Mouse (Mus musculus) spleen, adult 18-20 months (tissue): Measurements from ENCODE around the gene Napsa.

ENCODE experiments used
- DNase-seq, 2 experiments: peaks; one replicate each; pipeline ENCODE4 v3.0.0; 2022; ENCODE audit warnings: mixed read lengths in 2 of 2

Napsa gene

GRCm38 (mm10) chr7:44597666-44598065 is 25.5 kb downstream of the Napsa start:
- no peak for DNase-seq

- DNase-seq: no peak
These were observed 26.2 kb downstream of the Napsa start for GRCm38 (mm10) chr7:44598336-44598735.

- DNase-seq: no peak
These were observed 28.6 kb downstream of the Napsa start for GRCm38 (mm10) chr7:44600691-44601262.

- DNase-seq: no peak
These were observed 29.5 kb downstream of the Napsa start for GRCm38 (mm10) chr7:44601646-44602045.

- no peak for DNase-seq
These were observed 30.3 kb downstream of the Napsa start for GRCm38 (mm10) chr7:44602443-44602842.

GRCm38 (mm10) chr7:44603186-44603855 is 31.1 kb downstream of the Napsa start:
- no peak for DNase-seq

- no peak for DNase-seq
These were observed 32.0 kb downstream of the Napsa start for GRCm38 (mm10) chr7:44604139-44604606.

GRCm38 (mm10) chr7:44604619-44605018 is 32.4 kb downstream of the Napsa start:
- no peak for DNase-seq

GRCm38 (mm10) chr7:44605436-44605835 is 33.3 kb downstream of the Napsa start:
- no peak for DNase-seq

- no peak for DNase-seq
These were observed 34.2 kb downstream of the Napsa start for GRCm38 (mm10) chr7:44606171-44606901.

GRCm38 (mm10) chr7:44612192-44612591 is 40.0 kb downstream of the Napsa start:
- DNase-seq: no peak

GRCm38 (mm10) chr7:44614041-44614688 is 42.0 kb downstream of the Napsa start:
- DNase-seq: no peak

GRCm38 (mm10) chr7:44615309-44615708 is 43.1 kb downstream of the Napsa start:
- no peak for DNase-seq

- DNase-seq: no peak
These were observed 43.8 kb downstream of the Napsa start for GRCm38 (mm10) chr7:44615987-44616386.

GRCm38 (mm10) chr7:44617059-44617458 is 44.9 kb downstream of the Napsa start:
- DNase-seq: no peak

- no peak for DNase-seq
These were observed 51.7 kb downstream of the Napsa start for GRCm38 (mm10) chr7:44623714-44624542.

GRCm38 (mm10) chr7:44624543-44624826 is 52.3 kb downstream of the Napsa start:
- no peak for DNase-seq

GRCm38 (mm10) chr7:44624828-44625227 is 52.6 kb downstream of the Napsa start:
- no peak for DNase-seq

GRCm38 (mm10) chr7:44625241-44626067 is 53.3 kb downstream of the Napsa start:
- no peak for DNase-seq

GRCm38 (mm10) chr7:44626068-44626385 is 53.8 kb downstream of the Napsa start:
- no peak for DNase-seq

GRCm38 (mm10) chr7:44626966-44627365 is 54.8 kb downstream of the Napsa start:
- no peak for DNase-seq
